Mouse (Mus musculus) hindlimb bud, embryonic 11.5 days (tissue): ENCODE measurements around the gene Krtap4-1.
"Not testable (repeated sequence)": the region's sequence is repeated elsewhere in the genome, so short reads cannot be mapped to it uniquely, and the experiment has no call there.

Experiments used
- DNase-seq: peaks from one replicate; pipeline ENCODE4 v3.0.0-alpha.2; 2012; ENCODE audit warnings: low read depth, low spot score; ENCODE audit errors: extremely low spot score

Krtap4-1 gene

GRCm38 (mm10) chr11:99628138-99628537, at the start of gene Krtap4-1:
Gene Krtap4-1, minus strand, starts transcription at chr11:99628238.
- no peak for DNase-seq

GRCm38 (mm10) chr11:99665860-99666259, 37.8 kb upstream of the Krtap4-1 start, which contains the start of gene Krtap4-6:
Gene Krtap4-6, minus strand, starts transcription at chr11:99665960.
- no peak for DNase-seq

GRCm38 (mm10) chr11:99662802-99663201, 34.8 kb upstream of the Krtap4-1 start:
- DNase-seq = no peak

- no peak for DNase-seq
These were observed 31.2 kb upstream of the Krtap4-1 start for GRCm38 (mm10) chr11:99659256-99659655.

GRCm38 (mm10) chr11:99658467-99659010, 30.5 kb upstream of the Krtap4-1 start, which contains the start of gene Gm11563:
Gene Gm11563, minus strand, starts transcription at chr11:99658960.
- not testable (repeated sequence) for DNase-seq

- no peak for DNase-seq
These were observed 29.0 kb upstream of the Krtap4-1 start for GRCm38 (mm10) chr11:99657051-99657450.

- no peak for DNase-seq
These were observed 22.1 kb upstream of the Krtap4-1 start, which contains the start of gene Gm11555 for GRCm38 (mm10) chr11:99650136-99650535. Gene Gm11555, minus strand, starts transcription at chr11:99650236.

- no peak for DNase-seq
These were observed 18.4 kb upstream of the Krtap4-1 start for GRCm38 (mm10) chr11:99646444-99646843.

- no peak for DNase-seq
These were observed 16.3 kb upstream of the Krtap4-1 start for GRCm38 (mm10) chr11:99644351-99644750.

- DNase-seq = not testable (repeated sequence)
These were observed 15.6 kb upstream of the Krtap4-1 start, which contains the start of gene Krtap4-7 for GRCm38 (mm10) chr11:99643635-99644139. Gene Krtap4-7, minus strand, starts transcription at chr11:99644089.

- no peak for DNase-seq
These were observed 12.9 kb upstream of the Krtap4-1 start for GRCm38 (mm10) chr11:99640926-99641325.

GRCm38 (mm10) chr11:99637086-99637485, 9.0 kb upstream of the Krtap4-1 start:
- no peak for DNase-seq

GRCm38 (mm10) chr11:99634653-99635134, 6.7 kb upstream of the Krtap4-1 start, which contains the start of gene Krtap4-2:
Gene Krtap4-2, minus strand, starts transcription at chr11:99635084.
- no peak for DNase-seq

- no peak for DNase-seq
These were observed 5.3 kb upstream of the Krtap4-1 start for GRCm38 (mm10) chr11:99633293-99633692.

- no peak for DNase-seq
These were observed 2.9 kb upstream of the Krtap4-1 start for GRCm38 (mm10) chr11:99630890-99631289.

GRCm38 (mm10) chr11:99620335-99620734, 7.7 kb downstream of the Krtap4-1 start, which contains the start of gene Gm11562:
Gene Gm11562, minus strand, starts transcription at chr11:99620435.
- no peak for DNase-seq

- no peak for DNase-seq
These were observed 13.2 kb downstream of the Krtap4-1 start, which contains the start of gene Krtap2-4 for GRCm38 (mm10) chr11:99614796-99615363. Gene Krtap2-4, minus strand, starts transcription at chr11:99614846.

- not testable (repeated sequence) for DNase-seq
These were observed 17.9 kb downstream of the Krtap4-1 start, which contains the start of gene Gm11937 for GRCm38 (mm10) chr11:99610089-99610488. Gene Gm11937, minus strand, starts transcription at chr11:99610189.

- DNase-seq = no peak
These were observed 18.9 kb downstream of the Krtap4-1 start for GRCm38 (mm10) chr11:99609126-99609525.

GRCm38 (mm10) chr11:99603208-99603607, 24.8 kb downstream of the Krtap4-1 start, which contains the start of gene Gm11938:
Gene Gm11938, minus strand, starts transcription at chr11:99603308.
- not testable (repeated sequence) for DNase-seq

- DNase-seq = not testable (repeated sequence)
These were observed 30.3 kb downstream of the Krtap4-1 start, which contains the start of gene Krtap9-3 for GRCm38 (mm10) chr11:99597742-99598141. Gene Krtap9-3, minus strand, starts transcription at chr11:99598105.

GRCm38 (mm10) chr11:99590981-99591380, 37.1 kb downstream of the Krtap4-1 start, which contains the start of gene Krtap1-3:
Gene Krtap1-3, minus strand, starts transcription at chr11:99591339.
- DNase-seq = no peak
